Mouse (Mus musculus) myocyte (in vitro differentiated cells): Measurements from ENCODE around the gene Mgat3. TPM values are rescaled to one million over a fixed set of nuclear protein-coding genes. Genes with fewer than 3 reads are reported as not detected.

Experiments
- H3K27me3 ChIP-seq: one replicate; pipeline ENCODE4 v1.6.1; 2011; ENCODE audit not compliant: control insufficient read depth, insufficient read depth, insufficient read length
- H3K36me3 ChIP-seq: one replicate; pipeline ENCODE4 v1.6.1; 2011; ENCODE audit not compliant: control insufficient read depth, insufficient read depth
- H3K4me2 ChIP-seq: one replicate; pipeline ENCODE4 v1.6.1; 2011; ENCODE audit warnings: low read depth, control low read depth
- H3K4me3 ChIP-seq: one replicate; pipeline ENCODE4 v1.5.1; 2011; ENCODE audit warnings: mild to moderate bottlenecking, control low read depth, moderate library complexity
- H3K79me2 ChIP-seq: one replicate; pipeline ENCODE4 v1.6.1; 2011; ENCODE audit not compliant: control insufficient read depth, insufficient read depth
- H3ac ChIP-seq: one replicate; pipeline ENCODE4 v1.6.1; 2011; ENCODE audit not compliant: control insufficient read depth, insufficient read length
- CEBPB ChIP-seq: IDR thresholded peaks from 2 replicates; pipeline ENCODE4 v1.6.1; 2011; ENCODE audit warnings: mild to moderate bottlenecking, moderate library complexity; ENCODE audit not compliant: poor library complexity, insufficient read depth, severe bottlenecking
- E2F4 ChIP-seq: IDR thresholded peaks from one replicate; pipeline ENCODE4 v1.6.1; 2011; ENCODE audit warnings: mild to moderate bottlenecking, control low read depth, moderate library complexity; ENCODE audit not compliant: insufficient read depth
- MAX ChIP-seq: IDR thresholded peaks from one replicate; pipeline ENCODE4 v1.6.1; 2011; ENCODE audit warnings: low read depth, mild to moderate bottlenecking, control low read depth
- MYOD1 ChIP-seq, 3 experiments: IDR thresholded peaks; one replicate each; pipeline ENCODE4 v1.6.1; 2011; ENCODE audit warnings: control low read depth in 2 of 3, low read depth in 2 of 3, mild to moderate bottlenecking in 2 of 3, moderate library complexity in 1 of 3; ENCODE audit not compliant: insufficient read length in 2 of 3, control insufficient read depth in 1 of 3
- MYOG ChIP-seq, 3 experiments: IDR thresholded peaks; one replicate each; pipeline ENCODE4 v1.6.1; 2011; ENCODE audit warnings: control low read depth in 2 of 3, low read depth in 2 of 3, mild to moderate bottlenecking in 2 of 3; ENCODE audit not compliant: insufficient read length in 2 of 3, control insufficient read depth in 1 of 3, insufficient read depth in 1 of 3
- POLR2A ChIP-seq: IDR thresholded peaks from one replicate; pipeline ENCODE4 v1.6.1; 2011; ENCODE audit warnings: low read depth, mild to moderate bottlenecking, control low read depth, moderate library complexity; ENCODE audit not compliant: insufficient read length
- POLR2AphosphoS2 ChIP-seq: IDR thresholded peaks from one replicate; pipeline ENCODE4 v1.6.1; 2011; ENCODE audit warnings: low read depth, control low read depth; ENCODE audit not compliant: insufficient read length
- REST ChIP-seq: IDR thresholded peaks from one replicate; pipeline ENCODE4 v1.6.1; 2011; ENCODE audit warnings: mild to moderate bottlenecking, control low read depth, moderate library complexity; ENCODE audit not compliant: insufficient read depth, insufficient read length
- SRF ChIP-seq: IDR thresholded peaks from one replicate; pipeline ENCODE4 v1.6.1; 2011; ENCODE audit warnings: low read depth; ENCODE audit not compliant: control insufficient read depth, insufficient read length
- TCF12 ChIP-seq: IDR thresholded peaks from one replicate; pipeline ENCODE4 v1.6.1; 2011; ENCODE audit warnings: mild to moderate bottlenecking, control low read depth; ENCODE audit not compliant: poor library complexity, insufficient read depth, severe bottlenecking
- TCF3 ChIP-seq: IDR thresholded peaks from one replicate; pipeline ENCODE4 v1.6.1; 2011; ENCODE audit warnings: low read depth, control low read depth; ENCODE audit not compliant: insufficient read length
- USF1 ChIP-seq: IDR thresholded peaks from one replicate; pipeline ENCODE4 v1.6.1; 2011; ENCODE audit warnings: low read depth, mild to moderate bottlenecking, control low read depth, moderate library complexity
- polyA plus RNA-seq: library from polyadenylated mRNA; unstranded; fragments of >200 nt; fragmentation: generic; extraction: Trizol; gene quantifications from one replicate; pipeline ENCODE4 v1.2.1, GENCODE M21; 2012; ENCODE audit warnings: missing spikeins

Gene Mgat3
- polyA plus RNA-seq, 1 experiment, result 9.7 TPM

- TF ChIP-seq POLR2AphosphoS2 (peak; percentile 69), MYOD1 (IDR thresholded peaks at IDR 0.05; ENCODE audit: control insufficient read depth in 1 of 3, insufficient read length in 2 of 3, low read depth in 2 of 3) (no peak), REST (no peak), MAX (no peak), TCF3 (no peak), TCF12 (no peak), POLR2A (no peak)
- Histone ChIP-seq H3K36me3 (peaks cover 6% of the 10 kb centered on the region), H3K4me3 (no peak overlapping the region), H3K27me3 (no peaks in the 10 kb centered on the region), H3K4me2 (no peak overlapping the region), H3K79me2 (no peaks in the 10 kb centered on the region), H3ac (no peak overlapping the region)
Observed at GRCm38 (mm10) chr15:80163274-80163673, 10.2 kb upstream of the Mgat3 start.

- H3K79me2 ChIP-seq, result no peaks in the 10 kb centered on the region
- no peak for TF ChIP-seq E2F4
- no peak for TF ChIP-seq CEBPB
- peak in 2 of 3 experiments; percentile 42 to 86 for TF ChIP-seq MYOD1 (IDR thresholded peaks at IDR 0.05; ENCODE audit: control insufficient read depth in 1 of 3, insufficient read length in 2 of 3, low read depth in 2 of 3)
- TF ChIP-seq MYOG (IDR thresholded peaks at IDR 0.05; ENCODE audit: control insufficient read depth in 1 of 3, insufficient read depth in 1 of 3, insufficient read length in 2 of 3, low read depth in 2 of 3), result peak in 1 of 3 experiments; percentile 58
- no peak for TF ChIP-seq POLR2AphosphoS2
- H3K36me3 ChIP-seq, result peaks cover 5% of the 10 kb centered on the region
- no peak overlapping the region for H3ac ChIP-seq
- H3K4me2 ChIP-seq, result no peak overlapping the region
- H3K4me3 ChIP-seq, result no peak overlapping the region
- H3K27me3 ChIP-seq, result no peaks in the 10 kb centered on the region
Observed at GRCm38 (mm10) chr15:80163716-80164115, 9.8 kb upstream of the Mgat3 start.

DNA sequence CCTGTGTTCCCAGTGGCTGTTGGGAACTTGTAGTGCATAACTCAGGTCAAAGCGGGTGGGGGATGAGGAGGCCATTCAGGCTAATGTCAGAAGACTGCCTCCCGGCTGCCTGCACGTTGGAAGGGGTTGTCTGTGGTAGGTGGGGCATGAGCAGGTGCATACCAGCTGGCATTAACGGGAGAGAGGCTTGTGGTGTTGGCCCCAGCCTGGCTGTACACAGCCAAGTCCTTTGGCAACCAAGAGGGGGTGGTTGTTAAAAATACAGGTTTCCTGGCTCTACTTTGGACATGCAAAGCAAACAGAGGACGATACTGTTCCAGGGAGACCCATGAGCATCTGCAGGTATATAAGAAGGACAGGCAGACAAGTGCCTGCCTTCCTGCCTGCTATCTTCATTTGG, 8.1 kb upstream of the Mgat3 start:
- Histone ChIP-seq H3K36me3 (peaks cover 5% of the 10 kb centered on the region), H3K27me3 (no peaks in the 10 kb centered on the region), H3K79me2 (no peaks in the 10 kb centered on the region), H3K4me3 (no peak overlapping the region), H3ac (no peak overlapping the region), H3K4me2 (no peak overlapping the region)
- TF ChIP-seq MYOD1 (IDR thresholded peaks at IDR 0.05; ENCODE audit: control insufficient read depth in 1 of 3, insufficient read length in 2 of 3, low read depth in 2 of 3) (peak in 2 of 3 experiments; percentile 85 to 99), POLR2AphosphoS2 (peak; percentile 59), CEBPB (no peak), USF1 (no peak), E2F4 (no peak), TCF12 (peak; percentile 73), TCF3 (peak; percentile 87), MYOG (IDR thresholded peaks at IDR 0.05; ENCODE audit: control insufficient read depth in 1 of 3, insufficient read depth in 1 of 3, insufficient read length in 2 of 3, low read depth in 2 of 3) (peak; percentile 75 to 96 (median 84)), REST (no peak)

DNA sequence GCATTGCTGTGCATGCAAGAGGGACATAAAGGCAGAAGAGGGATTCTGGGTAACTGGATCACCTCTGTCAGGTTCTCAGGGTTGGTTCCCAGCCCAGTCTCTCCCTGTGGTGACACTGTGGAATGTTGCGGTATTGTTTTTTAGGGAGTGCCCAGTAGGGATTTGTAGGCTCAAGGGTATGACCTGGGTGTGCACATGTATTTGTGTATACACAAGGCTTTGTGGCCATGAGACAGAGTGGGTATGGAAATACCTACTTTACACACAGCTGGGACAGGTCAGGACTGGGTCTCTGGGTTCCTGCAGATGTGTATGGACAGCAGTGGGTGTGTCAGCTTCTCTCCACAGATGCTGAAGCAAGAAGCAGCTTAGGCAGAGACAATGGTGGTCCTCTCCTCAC, 4.0 kb upstream of the Mgat3 start:
- H3K4me3 ChIP-seq, result no peak overlapping the region
- H3K27me3 ChIP-seq, result no peaks in the 10 kb centered on the region
- peaks cover 1% of the 10 kb centered on the region for H3K79me2 ChIP-seq
- no peak overlapping the region for H3K4me2 ChIP-seq
- TF ChIP-seq MYOD1 (IDR thresholded peaks at IDR 0.05; ENCODE audit: control insufficient read depth in 1 of 3, insufficient read length in 2 of 3, low read depth in 2 of 3), result no peak
- TF ChIP-seq CEBPB, result no peak
- TF ChIP-seq USF1, result no peak
- TF ChIP-seq MAX, result no peak
- no peak for TF ChIP-seq SRF
- no peak for TF ChIP-seq POLR2AphosphoS2
- TF ChIP-seq REST, result no peak
- TF ChIP-seq TCF12, result no peak
- TF ChIP-seq TCF3, result no peak
- no peak for TF ChIP-seq MYOG (IDR thresholded peaks at IDR 0.05; ENCODE audit: control insufficient read depth in 1 of 3, insufficient read depth in 1 of 3, insufficient read length in 2 of 3, low read depth in 2 of 3)
- H3ac ChIP-seq, result no peak overlapping the region
- H3K36me3 ChIP-seq, result no peaks in the 10 kb centered on the region

- Histone ChIP-seq H3ac (no peak overlapping the region), H3K4me3 (no peak overlapping the region), H3K79me2 (peaks cover 10% of the 10 kb centered on the region), H3K36me3 (no peaks in the 10 kb centered on the region), H3K27me3 (no peaks in the 10 kb centered on the region), H3K4me2 (no peak overlapping the region)
- TF ChIP-seq POLR2A (no peak), SRF (no peak), POLR2AphosphoS2 (no peak), MYOG (IDR thresholded peaks at IDR 0.05; ENCODE audit: control insufficient read depth in 1 of 3, insufficient read depth in 1 of 3, insufficient read length in 2 of 3, low read depth in 2 of 3) (no peak), TCF12 (no peak), CEBPB (no peak), MAX (no peak), USF1 (no peak), REST (no peak), E2F4 (no peak), MYOD1 (IDR thresholded peaks at IDR 0.05; ENCODE audit: control insufficient read depth in 1 of 3, insufficient read length in 2 of 3, low read depth in 2 of 3) (no peak), TCF3 (no peak)
Observed at GRCm38 (mm10) chr15:80170357-80170756, 3.2 kb upstream of the Mgat3 start.
